Mouse (Mus musculus): ENCODE data around the gene Lcn8.
"Not testable (repeated sequence)": the region's sequence is repeated elsewhere in the genome, so short reads cannot be mapped to it uniquely, and the experiment has no call there.

The Lcn8 gene

DNA sequence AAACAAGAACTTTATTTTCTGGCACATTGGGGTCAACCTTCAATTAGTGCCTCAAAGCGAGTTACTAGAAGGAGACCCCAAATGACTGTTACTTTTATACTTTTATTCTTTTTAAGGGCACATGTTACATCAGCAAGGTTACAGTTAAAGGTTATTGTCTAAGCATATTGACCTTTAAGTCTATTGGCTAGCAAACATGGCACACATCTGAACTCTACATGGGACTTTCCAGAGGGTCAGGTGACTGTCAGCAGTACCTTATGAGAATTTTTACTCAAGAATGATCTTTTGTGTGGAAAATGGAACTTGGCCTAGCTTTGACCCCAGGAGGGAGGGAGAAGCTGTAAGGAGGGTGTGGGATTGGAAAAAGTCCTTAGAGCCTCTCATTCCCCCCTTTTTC lies 13.6 kb downstream of the Lcn8 start:
- no peak for DNase-seq (ENCODE audit: low spot score)

- no peak for DNase-seq (ENCODE audit: low spot score)
Observed at GRCm38 (mm10) chr2:25676486-25676885, 23.6 kb downstream of the Lcn8 start, which contains the start of gene Lcn6. Lcn6 (plus strand) TSS chr2:25676786.

DNA sequence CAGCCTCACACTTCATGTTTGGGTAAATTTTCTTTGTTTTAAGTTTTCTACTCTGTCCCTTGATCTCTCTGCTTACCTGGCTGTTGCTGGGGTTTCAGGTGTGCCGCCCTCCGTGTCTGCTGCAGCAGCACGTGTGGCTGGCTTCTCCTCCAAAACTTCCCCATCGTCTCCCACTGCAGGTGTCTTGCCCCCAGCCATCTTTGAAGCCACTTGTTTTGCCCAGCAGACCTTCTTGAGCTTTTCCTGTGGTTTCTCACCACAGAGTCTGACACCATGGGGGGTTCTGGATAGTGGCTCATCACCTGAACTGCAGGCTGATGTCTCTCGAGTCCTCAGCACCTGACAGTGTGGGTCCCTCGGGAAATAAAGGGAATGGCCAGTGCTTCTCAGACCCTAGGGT lies 26.6 kb downstream of the Lcn8 start:
- DNase-seq (ENCODE audit: low spot score), result no peak

GRCm38 (mm10) chr2:25682426-25682825 lies 29.5 kb downstream of the Lcn8 start, which contains the start of gene Lcn10:
Lcn10 (plus strand) TSS chr2:25682726.
- DNase-seq (ENCODE audit: low spot score), result no peak

GRCm38 (mm10) chr2:25686941-25687340 lies 34.0 kb downstream of the Lcn8 start:
- no peak for DNase-seq (ENCODE audit: low spot score)

- DNase-seq (ENCODE audit: low spot score), result peak; percentile 73
Observed at GRCm38 (mm10) chr2:25694605-25695004, 41.7 kb downstream of the Lcn8 start.

DNA sequence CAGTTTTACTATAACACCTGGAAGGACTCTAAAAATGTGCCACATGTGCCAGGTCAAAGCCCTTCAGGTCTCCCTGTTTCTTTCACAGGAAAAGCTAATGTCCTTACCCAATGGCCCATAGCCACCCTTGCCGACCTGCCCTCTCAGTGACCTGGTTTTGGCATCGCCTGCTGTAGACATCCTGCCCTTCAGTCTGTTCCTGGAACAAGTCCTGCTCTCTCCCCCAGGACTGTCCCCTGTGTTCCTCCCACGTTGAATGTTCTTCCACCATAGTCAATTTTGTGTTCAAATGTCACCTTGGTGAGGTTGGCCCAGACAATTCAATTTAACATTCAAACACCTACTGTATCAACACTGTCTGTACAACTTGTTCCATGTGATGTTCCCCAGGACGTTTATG lies 44.0 kb downstream of the Lcn8 start:
- no peak for DNase-seq (ENCODE audit: low spot score)

DNA sequence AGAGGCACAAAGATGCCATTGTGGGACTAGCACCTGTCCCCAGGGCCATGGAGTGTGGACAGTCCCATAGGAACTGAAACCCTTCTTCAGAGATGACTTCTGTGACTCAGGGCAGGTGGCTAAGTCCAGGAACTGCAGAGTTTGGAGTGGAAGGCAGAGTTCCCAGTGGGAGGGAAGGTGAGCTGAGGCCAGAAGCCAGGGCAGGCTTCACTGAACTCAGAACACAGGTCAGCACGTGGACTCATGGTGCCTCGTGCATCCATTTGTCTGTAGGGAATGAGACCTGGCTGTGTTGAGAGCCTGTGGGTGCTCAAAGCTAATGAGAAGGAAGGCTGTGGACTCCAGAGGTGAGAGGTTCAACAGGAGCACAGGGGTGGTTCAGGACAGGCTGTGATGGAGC lies 45.8 kb downstream of the Lcn8 start:
- no peak for DNase-seq (ENCODE audit: low spot score)

DNA sequence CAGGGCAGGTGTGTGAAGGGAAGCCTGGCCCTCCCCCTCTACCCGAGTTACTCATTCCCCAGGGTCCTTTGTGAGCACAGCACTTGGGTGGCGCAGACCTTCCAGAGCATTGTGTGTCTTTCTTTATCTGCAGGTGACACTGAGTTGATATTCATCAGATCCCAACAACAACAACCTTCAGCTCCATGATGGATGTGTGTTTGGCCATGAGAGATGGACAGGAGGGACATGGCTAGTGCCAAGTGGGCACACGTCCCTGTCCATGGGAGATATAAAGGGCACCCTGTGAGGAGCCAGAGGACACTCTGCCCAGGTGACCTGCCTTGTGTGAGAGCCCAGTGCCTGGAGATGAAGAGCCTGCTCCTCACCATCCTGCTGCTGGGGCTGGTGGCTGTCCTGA lies 46.8 kb downstream of the Lcn8 start, which contains the start of gene Obp2a:
Gene Obp2a, plus strand, starts transcription at position 301 of the 400 bp plus-strand sequence.
- DNase-seq (ENCODE audit: low spot score), result not testable (repeated sequence)

DNA sequence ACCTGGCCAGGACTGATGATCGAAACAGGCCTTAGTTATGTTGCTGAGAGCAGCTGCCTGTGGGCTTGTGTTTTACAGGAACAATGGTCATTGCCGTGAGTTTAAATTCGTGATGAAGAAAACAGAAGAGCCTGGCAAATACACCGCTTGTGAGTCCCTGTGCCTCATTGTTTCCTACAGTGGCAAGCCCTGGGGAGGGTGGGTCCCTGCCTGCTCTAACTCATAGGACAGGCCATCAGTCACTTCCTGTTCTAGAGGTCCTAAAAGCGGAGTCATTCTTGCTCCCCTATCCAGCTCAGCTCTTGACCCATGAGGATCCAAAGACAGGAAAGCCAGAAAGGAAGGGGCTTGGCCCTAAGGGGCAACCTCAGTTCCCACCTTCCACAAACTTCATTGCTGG lies 48.1 kb downstream of the Lcn8 start:
- DNase-seq (ENCODE audit: low spot score), result no peak

DNA sequence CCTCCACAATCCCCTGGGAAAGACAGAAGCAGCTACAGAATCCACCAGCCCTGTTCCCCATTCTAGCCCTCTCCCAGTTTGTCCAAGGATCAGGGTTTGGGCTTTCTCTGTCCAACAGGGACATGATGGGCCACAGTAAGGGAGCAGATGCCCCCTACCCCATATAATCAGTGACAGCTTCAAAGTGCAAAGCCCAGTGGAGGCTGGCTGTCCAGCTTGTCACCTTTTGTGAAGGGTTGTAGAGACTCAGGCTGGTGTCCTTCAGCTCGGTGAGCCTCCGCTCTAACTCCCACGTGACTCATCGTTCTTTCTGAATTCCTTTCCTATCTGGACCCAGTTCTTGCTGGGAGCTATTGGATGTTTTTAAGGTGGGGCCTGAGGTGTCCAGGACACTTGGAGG lies 50.8 kb downstream of the Lcn8 start:
- no peak for DNase-seq (ENCODE audit: low spot score)
